Mouse (Mus musculus): ENCODE data around the gene Cox10. TPM values are rescaled to one million over a fixed set of nuclear protein-coding genes. Genes with fewer than 3 reads are reported as not detected.

The Cox10 gene
- total and polyA plus RNA-seq, 2 experiments from 2014 or later: 14.3 to 31.0 TPM

DNA sequence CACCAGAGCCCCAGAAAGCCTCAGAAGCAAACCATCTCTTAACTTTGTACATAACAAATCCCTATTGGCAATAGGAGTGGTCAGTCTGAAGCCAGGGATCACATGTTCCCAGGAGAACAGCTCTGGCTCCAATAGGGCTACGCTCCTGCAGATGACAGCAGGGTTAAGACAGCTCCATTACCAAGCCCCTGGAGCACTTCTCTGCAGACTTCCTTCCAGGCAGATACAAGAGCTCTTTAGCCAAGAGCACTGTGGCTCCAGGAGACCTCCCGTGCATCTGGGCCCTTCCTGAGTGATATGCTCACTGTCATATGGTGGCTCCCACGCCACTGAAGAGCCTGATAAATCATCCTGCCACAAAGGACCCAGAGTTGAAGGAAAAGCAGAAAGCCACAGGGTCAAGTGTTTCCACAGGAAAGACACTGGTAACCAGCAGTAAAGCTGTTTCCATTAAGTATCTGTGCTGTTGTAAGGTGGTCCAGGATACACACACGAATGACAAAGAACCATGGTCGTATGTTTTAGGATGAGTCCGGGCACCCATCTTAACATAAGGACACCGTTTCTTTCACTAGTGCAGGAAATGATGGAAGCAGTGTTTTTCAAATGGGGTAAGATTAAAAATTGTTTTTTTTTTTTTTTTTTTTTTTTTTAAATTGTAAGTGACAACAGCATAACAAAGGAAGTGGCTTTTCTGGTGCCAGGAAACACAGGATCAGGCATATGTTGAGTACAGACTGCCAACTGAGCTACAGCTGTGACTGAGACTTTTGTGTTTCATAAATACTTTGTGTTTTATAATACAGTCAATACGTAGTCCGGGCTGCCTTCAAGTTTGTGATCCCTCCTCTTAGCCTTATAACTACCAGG lies 90.0 kb downstream of the Cox10 start:
- Histone ChIP-seq H3K4me1 (ENCODE audit: insufficient read depth) (0 out of 2 replicates have a peak, but pooled peaks cover 4% of the 10 kb centered on the region), H3K36me3 (ENCODE audit: insufficient read depth) (no peaks in the 10 kb centered on the region), H3K27ac (ENCODE audit: low read depth, low read length) (no peak overlapping the region), H3K4me3 (ENCODE audit: low read depth, low read length) (no peak overlapping the region), H3K4me2 (ENCODE audit: low read depth) (no peak overlapping the region), H3K27me3 (ENCODE audit: insufficient read depth, low read length) (no peaks in the 10 kb centered on the region), H3K9me3 (ENCODE audit: low read length) (no peaks in the 10 kb centered on the region), H3K9ac (no peak overlapping the region)
- ATAC-seq (no peak), DNase-seq (peak; percentile 68)
- WGBS: 61% methylated on average over 9 of the region's 9 CpGs
- TF ChIP-seq CTCF (IDR thresholded peaks at IDR 0.05; ENCODE audit: low read depth): no peak

DNA sequence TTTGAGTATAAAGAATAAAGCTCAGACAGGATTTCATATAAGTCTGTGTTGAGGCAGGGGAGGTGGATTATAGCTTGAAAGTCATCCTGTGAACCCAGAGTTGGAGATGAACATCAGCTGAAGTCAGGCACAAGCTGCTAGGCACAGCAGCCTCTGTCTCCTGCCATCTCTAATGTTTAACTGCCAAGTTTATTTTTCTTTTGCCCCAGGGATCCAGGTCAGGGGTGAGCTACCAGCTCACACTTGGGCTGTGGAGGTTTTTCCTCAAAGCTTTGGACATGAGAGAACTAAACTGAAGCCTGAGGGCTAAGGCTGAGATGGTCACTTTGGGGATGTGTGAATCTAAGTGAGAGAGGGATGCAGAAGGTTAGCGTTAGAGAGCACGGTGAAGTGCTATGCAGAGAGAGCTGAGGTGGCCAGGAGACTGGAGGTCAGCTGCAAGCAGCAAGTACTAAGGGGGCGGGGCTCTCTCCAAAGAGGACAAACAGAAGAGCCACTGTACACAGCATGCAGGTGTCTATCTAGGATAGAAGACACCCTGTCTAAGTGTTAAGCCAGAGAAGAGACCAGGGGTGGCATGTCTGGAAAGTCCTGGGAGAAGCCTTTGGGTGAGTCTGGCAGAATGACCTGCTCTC lies 91.1 kb downstream of the Cox10 start:
- TF ChIP-seq CTCF (IDR thresholded peaks at IDR 0.05; ENCODE audit: low read depth): no peak
- Histone ChIP-seq H3K27ac (ENCODE audit: low read depth, low read length) (no peak overlapping the region), H3K4me1 (ENCODE audit: insufficient read depth) (0 out of 2 replicates have a peak, but pooled peaks cover 4% of the 10 kb centered on the region), H3K4me3 (ENCODE audit: low read depth, low read length) (no peak overlapping the region), H3K4me2 (ENCODE audit: low read depth) (no peak overlapping the region), H3K27me3 (ENCODE audit: insufficient read depth, low read length) (no peaks in the 10 kb centered on the region), H3K9ac (no peak overlapping the region), H3K36me3 (ENCODE audit: insufficient read depth) (no peaks in the 10 kb centered on the region), H3K9me3 (ENCODE audit: low read length) (no peaks in the 10 kb centered on the region)
- ATAC-seq (no peak), DNase-seq (no peak)
- 90% methylated on average over 3 of the region's 3 CpGs for WGBS

DNA sequence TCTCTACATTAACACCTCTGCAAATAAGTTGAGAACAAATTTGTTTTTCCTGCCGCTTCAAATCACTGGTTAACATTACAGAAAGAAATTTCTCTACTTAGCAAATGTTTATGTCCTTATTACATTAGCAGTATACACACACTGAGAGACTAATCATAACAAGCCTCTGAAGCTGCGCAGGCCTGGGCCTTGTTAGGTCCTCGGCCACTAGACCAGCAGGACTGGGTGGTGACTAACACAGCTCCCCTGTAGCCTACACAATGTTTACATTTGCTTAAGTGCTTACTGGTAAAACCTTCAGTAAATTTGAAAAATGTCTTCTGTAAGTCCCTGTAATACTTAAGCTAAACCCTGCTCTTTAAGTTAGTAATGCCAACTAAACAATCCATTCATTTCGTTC lies 92.6 kb downstream of the Cox10 start:
- Histone ChIP-seq H3K36me3 (ENCODE audit: insufficient read depth) (no peaks in the 10 kb centered on the region), H3K9me3 (ENCODE audit: low read length) (no peaks in the 10 kb centered on the region), H3K9ac (no peak overlapping the region), H3K27me3 (ENCODE audit: insufficient read depth, low read length) (no peaks in the 10 kb centered on the region), H3K4me3 (ENCODE audit: low read depth, low read length) (no peak overlapping the region), H3K4me2 (ENCODE audit: low read depth) (no peak overlapping the region), H3K27ac (ENCODE audit: low read depth, low read length) (no peak overlapping the region), H3K4me1 (ENCODE audit: insufficient read depth) (0 out of 2 replicates have a peak, but pooled peaks cover 4% of the 10 kb centered on the region)
- DNase-seq: no peak
- 95% methylated on average over 4 of the region's 4 CpGs for WGBS
- TF ChIP-seq CTCF (IDR thresholded peaks at IDR 0.05; ENCODE audit: low read depth): no peak
- no peak for ATAC-seq

DNA sequence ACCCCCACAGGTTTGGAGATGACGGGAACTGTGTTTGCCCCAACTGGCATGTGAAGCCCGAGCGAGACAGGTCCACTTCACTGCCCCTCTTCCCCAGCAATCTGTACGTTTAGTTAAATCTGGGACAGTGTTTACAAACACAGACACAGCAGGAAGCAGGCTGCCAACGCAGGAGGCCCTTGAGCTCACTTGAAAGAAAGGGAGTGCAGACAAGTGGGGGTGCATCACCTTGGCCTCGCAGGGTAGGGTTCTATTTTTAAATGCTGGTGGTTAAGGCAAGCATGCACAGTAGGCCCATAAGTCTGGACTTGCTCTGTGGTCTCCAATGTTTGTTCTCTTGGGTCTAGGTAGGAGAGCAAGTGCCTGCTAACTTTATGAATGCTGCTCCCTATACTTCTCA lies 93.8 kb downstream of the Cox10 start:
- ATAC-seq (no peak), DNase-seq (no peak)
- no peak for TF ChIP-seq CTCF (IDR thresholded peaks at IDR 0.05; ENCODE audit: low read depth)
- H3K27ac ChIP-seq (ENCODE audit: low read depth, low read length): no peak overlapping the region
- WGBS: 62% methylated on average over 6 of the region's 6 CpGs
- no peaks in the 10 kb centered on the region for H3K36me3 ChIP-seq (ENCODE audit: insufficient read depth)
- H3K27me3 ChIP-seq (ENCODE audit: insufficient read depth, low read length): no peaks in the 10 kb centered on the region
- H3K4me1 ChIP-seq (ENCODE audit: insufficient read depth): 0 out of 2 replicates have a peak, but pooled peaks cover 4% of the 10 kb centered on the region
- no peak overlapping the region for H3K4me3 ChIP-seq (ENCODE audit: low read depth, low read length)
- no peak overlapping the region for H3K9ac ChIP-seq
- H3K4me2 ChIP-seq (ENCODE audit: low read depth): no peak overlapping the region
- no peaks in the 10 kb centered on the region for H3K9me3 ChIP-seq (ENCODE audit: low read length)

DNA sequence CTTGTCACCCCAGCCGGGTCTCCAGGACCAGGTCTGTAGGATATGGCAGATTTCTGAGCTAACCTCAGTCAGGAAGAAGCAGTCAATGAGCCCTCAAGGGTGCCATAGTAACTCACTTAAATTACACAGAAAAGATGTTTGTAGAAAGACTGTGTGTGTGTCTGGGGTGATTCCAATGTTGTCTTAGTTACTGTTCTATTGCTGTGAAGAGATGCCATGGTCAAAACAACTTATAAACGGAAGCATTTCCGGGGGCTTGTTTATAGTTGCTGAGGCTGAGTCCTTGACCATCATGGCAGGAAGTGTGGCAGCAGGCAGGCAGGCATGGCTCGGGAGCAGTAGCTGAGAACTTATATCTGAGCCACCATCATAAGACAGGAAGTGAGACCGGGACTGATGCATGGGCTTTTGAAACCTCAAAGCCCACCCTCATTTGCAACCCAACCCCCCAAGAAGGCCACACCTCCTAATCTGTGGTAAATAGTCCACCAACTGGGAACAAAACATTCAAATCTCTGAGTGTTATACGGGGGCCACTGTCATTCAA lies 94.6 kb downstream of the Cox10 start:
- Histone ChIP-seq H3K4me1 (ENCODE audit: insufficient read depth) (0 out of 2 replicates have a peak, but pooled peaks cover 4% of the 10 kb centered on the region), H3K4me2 (ENCODE audit: low read depth) (no peak overlapping the region), H3K27ac (ENCODE audit: low read depth, low read length) (no peak overlapping the region), H3K4me3 (ENCODE audit: low read depth, low read length) (no peak overlapping the region), H3K9me3 (ENCODE audit: low read length) (no peaks in the 10 kb centered on the region), H3K9ac (no peak overlapping the region), H3K27me3 (ENCODE audit: insufficient read depth, low read length) (no peaks in the 10 kb centered on the region), H3K36me3 (ENCODE audit: insufficient read depth) (no peaks in the 10 kb centered on the region)
- ATAC-seq (no peak), DNase-seq (no peak)
- WGBS: 83% methylated on average over 6 of the region's 6 CpGs
- no peak for TF ChIP-seq CTCF (IDR thresholded peaks at IDR 0.05; ENCODE audit: low read depth)

DNA sequence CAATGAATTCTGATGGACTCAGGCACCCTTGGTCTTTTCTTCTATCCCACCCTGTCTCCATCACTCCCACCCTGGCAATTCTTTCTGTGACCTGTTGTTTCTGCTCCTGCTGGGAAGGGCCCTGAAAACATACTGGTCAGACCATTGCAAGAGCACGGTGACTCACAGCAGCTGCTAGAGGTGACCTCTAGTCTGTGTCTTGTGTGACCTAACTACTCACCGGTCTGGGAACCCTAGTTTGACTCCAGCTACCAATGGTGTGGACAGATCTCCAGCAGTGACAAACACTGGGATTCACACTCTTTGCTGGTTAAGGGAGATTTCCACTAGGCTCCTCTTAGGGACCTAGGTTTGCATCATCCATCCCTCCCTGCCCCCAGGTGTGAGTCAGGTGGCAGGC lies 101.5 kb downstream of the Cox10 start:
- no peak for TF ChIP-seq CTCF (IDR thresholded peaks at IDR 0.05; ENCODE audit: low read depth)
- Histone ChIP-seq H3K9ac (no peak overlapping the region), H3K27me3 (ENCODE audit: insufficient read depth, low read length) (no peaks in the 10 kb centered on the region), H3K36me3 (ENCODE audit: insufficient read depth) (no peaks in the 10 kb centered on the region), H3K9me3 (ENCODE audit: low read length) (no peaks in the 10 kb centered on the region), H3K4me2 (ENCODE audit: low read depth) (no peak overlapping the region), H3K4me1 (ENCODE audit: insufficient read depth) (no peaks in the 10 kb centered on the region), H3K4me3 (ENCODE audit: low read depth, low read length) (no peak overlapping the region), H3K27ac (ENCODE audit: low read depth, low read length) (no peak overlapping the region)
- 86% methylated on average over 2 of the region's 2 CpGs for WGBS
- ATAC-seq: no peak
- no peak for DNase-seq

DNA sequence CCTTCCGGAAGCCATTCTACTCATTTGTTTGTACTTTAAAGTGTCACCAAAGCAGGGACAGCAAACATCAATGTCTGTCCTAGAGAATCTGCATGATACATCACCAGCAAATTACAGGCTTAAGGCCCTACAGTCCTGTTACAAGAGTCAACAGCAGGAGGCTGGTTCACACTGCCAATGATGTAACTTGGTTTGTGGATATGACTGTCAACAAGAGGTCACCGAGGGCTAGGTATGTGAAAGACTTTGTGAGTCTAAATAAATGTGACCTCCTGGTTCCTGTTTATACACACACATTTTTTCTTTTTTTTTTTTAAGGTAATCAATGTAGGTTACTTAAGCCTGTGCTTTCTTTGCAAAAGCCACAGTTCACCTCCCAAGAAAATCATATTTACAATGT lies 102.5 kb downstream of the Cox10 start:
- Histone ChIP-seq H3K4me2 (ENCODE audit: low read depth) (no peak overlapping the region), H3K27ac (ENCODE audit: low read depth, low read length) (no peak overlapping the region), H3K4me1 (ENCODE audit: insufficient read depth) (no peaks in the 10 kb centered on the region), H3K9ac (no peak overlapping the region), H3K9me3 (ENCODE audit: low read length) (no peaks in the 10 kb centered on the region), H3K27me3 (ENCODE audit: insufficient read depth, low read length) (no peaks in the 10 kb centered on the region), H3K4me3 (ENCODE audit: low read depth, low read length) (no peak overlapping the region), H3K36me3 (ENCODE audit: insufficient read depth) (no peaks in the 10 kb centered on the region)
- no peak for TF ChIP-seq CTCF (IDR thresholded peaks at IDR 0.05; ENCODE audit: low read depth)
- DNase-seq (no peak), ATAC-seq (no peak)
- 86% methylated on average over 2 of the region's 2 CpGs for WGBS
